Mouse (Mus musculus): ENCODE results near the gene Emid1. TPM values are rescaled to one million over a fixed set of nuclear protein-coding genes. Genes with fewer than 3 reads are reported as not detected.

The Emid1 gene
- polyA plus RNA-seq, 1 experiment = 25.7 TPM

GRCm38 (mm10) chr11:5100283-5100682 is 51.8 kb downstream of the Emid1 start:
- no peak for DNase-seq (ENCODE audit: low read depth in 1 of 2, low spot score in 2 of 2)
- Histone ChIP-seq H3K27ac (ENCODE audit: insufficient read depth, low read length) (no peak overlapping the region), H3K36me3 (ENCODE audit: control insufficient read depth, insufficient read depth, low read length) (no peaks in the 10 kb centered on the region), H3K4me3 (ENCODE audit: extremely low read depth, insufficient read depth, insufficient read length) (peak overlapping the region; percentile 91; the same call in 1 of the 2 replicates), H3K27me3 (ENCODE audit: control insufficient read depth, insufficient read depth, low read length) (no peaks in the 10 kb centered on the region), H3K4me1 (ENCODE audit: control insufficient read depth, insufficient read depth, insufficient read length) (peaks cover 2% of the 10 kb centered on the region)
- WGBS = 8% methylated on average over 7 of the region's 7 CpGs
- TF ChIP-seq POLR2A (IDR thresholded peaks at IDR 0.05; ENCODE audit: low read depth, low read length) (no peak), CTCF (IDR thresholded peaks at IDR 0.05; ENCODE audit: extremely low read depth, insufficient read depth, insufficient read length, insufficient replicate concordance) (no peak)

- DNase-seq (ENCODE audit: low read depth in 1 of 2, low spot score in 2 of 2) = peak; percentile 39 to 74
- Histone ChIP-seq H3K4me1 (ENCODE audit: control insufficient read depth, insufficient read depth, insufficient read length) (peaks cover 2% of the 10 kb centered on the region), H3K36me3 (ENCODE audit: control insufficient read depth, insufficient read depth, low read length) (no peaks in the 10 kb centered on the region), H3K4me3 (ENCODE audit: extremely low read depth, insufficient read depth, insufficient read length) (peak overlapping the region; percentile 91), H3K27me3 (ENCODE audit: control insufficient read depth, insufficient read depth, low read length) (no peaks in the 10 kb centered on the region), H3K27ac (ENCODE audit: insufficient read depth, low read length) (peak overlapping the region; percentile 100)
- 1% methylated on average over 31 of the region's 31 CpGs for WGBS
- peak; percentile 23; the same call in 1 of the 2 replicates for TF ChIP-seq POLR2A (IDR thresholded peaks at IDR 0.05; ENCODE audit: low read depth, low read length)
- TF ChIP-seq CTCF (IDR thresholded peaks at IDR 0.05; ENCODE audit: extremely low read depth, insufficient read depth, insufficient read length, insufficient replicate concordance) = no peak
Observed at GRCm38 (mm10) chr11:5099576-5100183, 52.4 kb downstream of the Emid1 start.

- under 1% methylated on average over 91 of the region's 92 CpGs for WGBS
- peaks cover 2% of the 10 kb centered on the region for H3K4me1 ChIP-seq (ENCODE audit: control insufficient read depth, insufficient read depth, insufficient read length)
- peak; percentile 94 to 95 for DNase-seq (ENCODE audit: low read depth in 1 of 2, low spot score in 2 of 2)
Observed at GRCm38 (mm10) chr11:5098736-5099542, 53.1 kb downstream of the Emid1 start, which contains the start of the genes Rhbdd3 and Ewsr1. Rhbdd3 (plus strand) TSS chr11:5098926. Ewsr1 (minus strand) TSS chr11:5099266.

GRCm38 (mm10) chr11:5098035-5098735 is 53.9 kb downstream of the Emid1 start:
- H3K36me3 ChIP-seq (ENCODE audit: control insufficient read depth, insufficient read depth, low read length) = no peaks in the 10 kb centered on the region
- TF ChIP-seq CTCF (IDR thresholded peaks at IDR 0.05; ENCODE audit: extremely low read depth, insufficient read depth, insufficient read length, insufficient replicate concordance) (no peak), POLR2A (IDR thresholded peaks at IDR 0.05; ENCODE audit: low read depth, low read length) (no peak)
- H3K4me1 ChIP-seq (ENCODE audit: control insufficient read depth, insufficient read depth, insufficient read length) = peaks cover 2% of the 10 kb centered on the region
- peak overlapping the region; percentile 100 for H3K27ac ChIP-seq (ENCODE audit: insufficient read depth, low read length)
- no peak for DNase-seq (ENCODE audit: low read depth in 1 of 2, low spot score in 2 of 2)
- under 1% methylated on average over 44 of the region's 44 CpGs for WGBS
- H3K4me3 ChIP-seq (ENCODE audit: extremely low read depth, insufficient read depth, insufficient read length) = peak overlapping the region; percentile 91
- H3K27me3 ChIP-seq (ENCODE audit: control insufficient read depth, insufficient read depth, low read length) = no peaks in the 10 kb centered on the region

More at GRCm38 (mm10) chr11:5098736-5099542, 53.1 kb downstream of the Emid1 start, which contains the start of the genes Rhbdd3 and Ewsr1:
- peak within 1 kb of the TSS; percentile 100 for H3K27ac ChIP-seq (ENCODE audit: insufficient read depth, low read length)
- peak within 1 kb of the TSS; percentile 91 for H3K4me3 ChIP-seq (ENCODE audit: extremely low read depth, insufficient read depth, insufficient read length)
- no peaks in the 10 kb centered on the region for H3K27me3 ChIP-seq (ENCODE audit: control insufficient read depth, insufficient read depth, low read length)
- H3K36me3 ChIP-seq (ENCODE audit: control insufficient read depth, insufficient read depth, low read length) = no peaks in the 10 kb centered on the region
- TF ChIP-seq CTCF (IDR thresholded peaks at IDR 0.05; ENCODE audit: extremely low read depth, insufficient read depth, insufficient read length, insufficient replicate concordance) = no peak
- TF ChIP-seq POLR2A (IDR thresholded peaks at IDR 0.05; ENCODE audit: low read depth, low read length) = peak; percentile 84

- Histone ChIP-seq H3K27ac (ENCODE audit: insufficient read depth, low read length) (no peak overlapping the region), H3K4me1 (ENCODE audit: control insufficient read depth, insufficient read depth, insufficient read length) (peaks cover 2% of the 10 kb centered on the region), H3K4me3 (ENCODE audit: extremely low read depth, insufficient read depth, insufficient read length) (no peak overlapping the region), H3K27me3 (ENCODE audit: control insufficient read depth, insufficient read depth, low read length) (no peaks in the 10 kb centered on the region), H3K36me3 (ENCODE audit: control insufficient read depth, insufficient read depth, low read length) (peaks cover 8% of the 10 kb centered on the region)
- TF ChIP-seq CTCF (IDR thresholded peaks at IDR 0.05; ENCODE audit: extremely low read depth, insufficient read depth, insufficient read length, insufficient replicate concordance) = no peak
- no peak for TF ChIP-seq POLR2A (IDR thresholded peaks at IDR 0.05; ENCODE audit: low read depth, low read length)
- DNase-seq (ENCODE audit: low read depth in 1 of 2, low spot score in 2 of 2) = no peak
- 49% methylated on average over 8 of the region's 8 CpGs for WGBS
Observed at GRCm38 (mm10) chr11:5096480-5097020, 55.5 kb downstream of the Emid1 start.

- WGBS = 62% methylated on average over 5 of the region's 5 CpGs
- Histone ChIP-seq H3K27ac (ENCODE audit: insufficient read depth, low read length) (no peak overlapping the region), H3K4me3 (ENCODE audit: extremely low read depth, insufficient read depth, insufficient read length) (no peak overlapping the region), H3K27me3 (ENCODE audit: control insufficient read depth, insufficient read depth, low read length) (no peaks in the 10 kb centered on the region), H3K36me3 (ENCODE audit: control insufficient read depth, insufficient read depth, low read length) (peaks cover 11% of the 10 kb centered on the region), H3K4me1 (ENCODE audit: control insufficient read depth, insufficient read depth, insufficient read length) (peaks cover 2% of the 10 kb centered on the region)
- TF ChIP-seq POLR2A (IDR thresholded peaks at IDR 0.05; ENCODE audit: low read depth, low read length) (no peak), CTCF (IDR thresholded peaks at IDR 0.05; ENCODE audit: extremely low read depth, insufficient read depth, insufficient read length, insufficient replicate concordance) (no peak)
- DNase-seq (ENCODE audit: low read depth in 1 of 2, low spot score in 2 of 2) = no peak
Observed at GRCm38 (mm10) chr11:5095877-5096276, 56.2 kb downstream of the Emid1 start.

Data from spleen, adult 2 months (tissue).